Mouse (Mus musculus) cortical plate, adult 2 months (tissue): ENCODE data around the gene Rnf225.

Experiments used
- CTCF ChIP-seq: fragments of 200-500 bp; IDR thresholded peaks from 2 replicates; pipeline ENCODE4 v1.5.1; 2011; ENCODE audit warnings: mild to moderate bottlenecking, control low read depth, low read length; ENCODE audit not compliant: insufficient read depth; ENCODE audit errors: extremely low read depth
- POLR2A ChIP-seq: fragments of 200-500 bp; IDR thresholded peaks from 2 replicates; pipeline ENCODE4 v1.6.1; 2011; ENCODE audit warnings: mild to moderate bottlenecking, low read length, control low read depth; ENCODE audit not compliant: insufficient read depth; ENCODE audit errors: extremely low read depth

GRCm38 (mm10) chr7:12880036-12880435, 47.2 kb upstream of the Rnf225 start:
- TF ChIP-seq CTCF: no peak
- no peak for TF ChIP-seq POLR2A
